Mouse (Mus musculus): ENCODE results near the gene Dab2ip.

Gene Dab2ip

GRCm38 (mm10) chr2:35750533-35751141 is 192.6 kb downstream of the Dab2ip start:
- no peak for DNase-seq (ENCODE audit: low spot score in 2 of 2)

DNA sequence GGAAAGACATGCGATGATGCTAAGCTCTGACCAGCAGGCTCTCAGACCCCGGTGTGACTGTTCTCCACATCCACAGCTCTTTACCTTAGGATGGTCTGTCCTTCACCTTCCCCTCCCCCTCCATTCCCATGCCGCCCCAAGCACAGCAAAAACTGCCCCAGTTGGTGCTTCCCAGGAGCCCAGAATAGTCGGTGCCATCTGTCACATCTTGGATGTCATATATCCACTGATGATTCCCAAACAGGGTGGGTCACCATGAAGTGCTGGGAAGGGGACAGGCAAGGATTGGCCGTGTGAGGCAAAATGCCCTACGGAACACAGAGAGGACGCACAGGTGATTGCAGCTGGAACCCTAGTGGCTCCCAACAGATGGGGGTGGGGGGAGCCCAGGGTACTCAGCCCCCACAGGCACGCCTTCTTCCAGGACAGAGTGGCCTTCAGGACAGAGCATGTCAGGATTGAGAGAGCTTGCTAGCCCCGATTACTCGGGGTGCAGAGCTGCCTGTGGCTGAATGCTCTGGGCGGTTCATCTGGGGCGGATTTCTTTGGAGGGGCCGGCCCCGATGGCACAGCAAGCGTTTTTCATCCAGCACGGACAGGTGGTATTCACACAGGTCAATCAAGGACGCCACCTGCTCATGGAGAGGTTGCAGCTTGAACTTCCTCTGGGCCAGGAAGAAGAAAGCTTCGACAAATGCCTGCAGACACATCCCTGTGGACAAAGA is 193.9 kb downstream of the Dab2ip start:
- no peak for DNase-seq (ENCODE audit: low spot score in 2 of 2)

DNA sequence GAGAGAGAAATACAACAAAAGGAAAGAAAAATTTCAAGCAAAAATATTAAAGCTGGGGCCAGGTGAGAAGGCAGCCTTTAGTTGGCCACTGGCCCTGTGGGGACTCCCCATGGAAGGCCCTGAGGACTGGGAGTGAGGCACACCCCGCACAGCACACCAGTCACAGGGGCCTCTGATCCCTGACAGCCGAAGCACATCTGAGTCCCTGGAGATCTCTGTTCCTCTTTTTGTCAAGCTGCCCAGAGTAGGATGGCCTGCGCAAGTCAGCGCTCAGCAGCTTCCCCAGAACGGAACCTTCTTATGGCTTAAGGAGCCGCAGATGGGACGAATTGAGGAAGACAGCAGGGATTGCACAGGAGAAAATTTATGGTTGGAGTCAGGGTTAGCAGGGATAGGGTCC is 198.4 kb downstream of the Dab2ip start:
- peak in 1 of 2 experiments; percentile 31 for DNase-seq (ENCODE audit: low spot score in 2 of 2)

- DNase-seq (ENCODE audit: low spot score in 2 of 2) = no peak
These were observed 202.3 kb downstream of the Dab2ip start for GRCm38 (mm10) chr2:35760352-35760751.

DNA sequence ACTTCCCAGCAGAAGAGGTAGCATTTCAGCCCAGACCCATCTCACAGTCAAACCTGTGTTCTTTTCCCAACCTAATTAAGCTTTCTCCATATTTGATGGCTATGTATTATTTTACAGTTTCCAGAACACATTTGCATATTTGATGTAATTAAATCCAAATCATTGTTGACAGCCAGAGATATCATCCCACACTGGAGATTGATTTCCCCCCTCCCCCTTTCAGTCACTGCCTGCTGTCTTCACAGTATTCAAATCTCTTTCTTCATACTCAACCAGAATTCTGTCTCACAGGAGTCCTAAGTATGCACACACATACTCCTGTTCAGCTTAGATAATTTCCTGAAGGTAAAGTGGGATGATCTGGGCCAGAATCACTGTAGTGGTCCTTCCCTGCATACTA is 202.8 kb downstream of the Dab2ip start:
- DNase-seq (ENCODE audit: low spot score in 2 of 2) = no peak

DNA sequence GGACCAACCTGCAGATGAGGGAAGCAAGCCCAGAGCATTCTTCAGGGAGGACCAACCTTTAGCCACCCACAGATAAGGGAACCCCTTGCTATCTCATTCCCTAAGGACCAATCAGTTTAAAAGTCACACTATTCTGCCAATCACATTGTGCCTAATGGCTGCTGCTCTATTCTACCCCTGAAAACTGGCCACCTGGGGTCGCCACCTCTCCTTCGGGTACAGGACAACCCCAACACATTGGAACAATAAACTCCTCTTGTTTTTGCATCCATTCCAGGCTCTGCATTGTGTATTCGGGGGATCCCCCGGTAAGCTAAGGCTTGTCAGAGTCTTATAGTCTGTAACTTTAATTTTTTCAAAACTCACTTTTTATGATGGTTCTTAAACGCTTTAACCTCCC is 203.4 kb downstream of the Dab2ip start:
- DNase-seq (ENCODE audit: low spot score in 2 of 2) = no peak

DNA sequence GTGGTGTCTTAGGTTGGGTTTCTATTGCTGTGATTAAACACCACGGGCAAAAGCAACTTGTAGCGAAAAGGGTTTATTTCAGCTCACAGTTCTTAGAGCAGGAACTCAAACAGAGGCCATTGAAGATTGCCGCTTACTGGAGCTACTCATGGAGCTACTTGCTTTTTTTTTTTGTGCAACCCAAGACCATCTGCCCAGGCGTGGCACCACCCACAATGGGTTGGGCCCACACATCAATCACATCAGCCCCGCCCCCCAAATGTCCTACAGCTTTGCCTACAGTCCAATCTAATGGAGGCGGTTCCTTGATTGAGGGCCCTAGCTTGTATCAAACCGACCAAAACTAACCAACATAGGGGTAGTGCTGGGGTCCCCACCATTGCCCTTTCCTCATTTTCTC is 205.8 kb downstream of the Dab2ip start:
- DNase-seq (ENCODE audit: low spot score in 2 of 2) = no peak

- DNase-seq (ENCODE audit: low spot score in 2 of 2) = no peak
These were observed 206.3 kb downstream of the Dab2ip start for GRCm38 (mm10) chr2:35764328-35764727.

- DNase-seq (ENCODE audit: low spot score in 2 of 2) = no peak
These were observed 209.9 kb downstream of the Dab2ip start for GRCm38 (mm10) chr2:35767834-35768537.

GRCm38 (mm10) chr2:35768538-35769238 is 210.6 kb downstream of the Dab2ip start:
- DNase-seq (ENCODE audit: low spot score in 2 of 2) = no peak

- DNase-seq (ENCODE audit: low spot score in 2 of 2) = no peak
These were observed 211.3 kb downstream of the Dab2ip start for GRCm38 (mm10) chr2:35769398-35769797.

DNA sequence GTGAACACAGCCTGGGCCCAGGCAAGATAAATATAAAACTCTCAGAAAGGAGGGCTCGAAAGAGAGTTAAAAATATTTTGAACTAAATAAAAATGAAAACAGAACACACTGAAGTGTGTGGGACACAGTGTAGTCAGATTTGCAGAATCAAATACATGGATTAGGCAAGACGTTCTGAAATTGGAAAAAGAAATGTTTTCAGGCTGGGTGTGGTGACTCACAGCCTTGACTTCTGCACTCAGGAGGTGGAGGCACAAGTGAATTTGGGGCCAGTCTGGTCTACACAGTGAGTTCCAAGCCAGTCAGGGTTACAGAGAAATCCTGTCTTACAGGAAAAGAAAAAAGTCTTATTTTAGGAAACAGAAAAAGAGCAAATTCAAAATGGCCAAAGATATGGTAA is 212.5 kb downstream of the Dab2ip start:
- DNase-seq (ENCODE audit: low spot score in 2 of 2) = no peak

DNA sequence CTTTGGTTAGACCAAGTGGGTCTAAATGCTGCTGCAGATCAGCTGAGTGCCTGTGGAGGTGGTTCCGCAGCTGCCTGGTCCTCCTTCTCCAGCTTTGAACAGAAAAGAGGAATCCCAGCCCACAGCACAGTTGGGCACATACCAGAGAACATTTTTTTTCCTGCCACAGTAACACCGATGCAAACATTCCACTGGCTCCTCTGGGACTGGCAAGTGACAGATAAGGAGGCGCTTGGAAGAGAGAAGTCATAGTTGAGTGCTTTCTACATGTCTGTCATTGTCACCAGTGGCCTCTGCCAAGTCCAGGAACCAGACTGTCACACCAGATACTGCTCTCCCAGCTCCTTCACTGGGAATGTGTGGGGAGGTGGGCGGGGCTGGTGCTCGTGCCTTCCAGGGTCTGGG is 217.6 kb downstream of the Dab2ip start:
- no peak for DNase-seq (ENCODE audit: low spot score in 2 of 2)

- DNase-seq (ENCODE audit: low spot score in 2 of 2) = no peak
These were observed 218.9 kb downstream of the Dab2ip start for GRCm38 (mm10) chr2:35776935-35777334.

GRCm38 (mm10) chr2:35779266-35779665 is 221.2 kb downstream of the Dab2ip start:
- no peak for DNase-seq (ENCODE audit: low spot score in 2 of 2)
